Mouse (Mus musculus): ENCODE results near the gene Ccdc187.

Ccdc187 gene

GRCm38 (mm10) chr2:26214526-26214925 lies 79.8 kb downstream of the Ccdc187 start:
- DNase-seq (ENCODE audit: low read depth, low spot score): no peak

- no peak for DNase-seq (ENCODE audit: low read depth, low spot score)
These were observed 84.8 kb downstream of the Ccdc187 start for GRCm38 (mm10) chr2:26209566-26209965.

DNA sequence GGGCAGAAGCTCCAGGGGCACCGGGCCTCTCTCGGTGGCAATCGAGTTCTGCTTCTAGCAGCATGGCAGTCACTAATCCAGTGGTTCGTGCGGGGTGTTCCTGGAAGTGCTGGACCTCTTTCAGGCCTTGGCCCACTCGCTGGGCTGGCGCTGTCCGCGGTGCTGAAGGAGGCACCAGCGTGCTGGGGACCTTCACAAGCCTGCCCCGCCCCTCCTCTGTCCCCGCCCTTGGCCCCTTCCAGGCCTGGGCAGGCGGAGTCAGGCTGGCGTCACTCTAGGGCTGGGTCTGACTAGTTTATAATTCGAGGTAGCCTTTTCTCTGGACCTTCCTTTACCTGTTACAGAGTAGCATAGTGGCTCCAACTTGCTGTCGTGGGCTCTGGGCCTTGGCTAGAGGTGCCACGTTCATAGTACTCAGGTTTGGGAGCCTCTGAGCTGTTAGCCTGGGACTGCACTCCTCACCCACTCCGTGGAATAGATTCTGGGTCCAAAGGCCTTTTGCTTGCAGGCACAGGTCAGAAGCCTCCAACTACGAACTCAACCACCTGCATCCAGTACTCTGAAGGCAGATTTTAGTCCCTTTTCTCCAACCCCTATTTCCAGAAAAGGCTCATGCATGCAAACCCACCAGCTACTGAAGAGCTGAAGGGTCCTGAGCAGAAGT lies 86.1 kb downstream of the Ccdc187 start, which contains the start of gene Lhx3:
Gene Lhx3, minus strand, starts transcription at position 164 of the 664 bp plus-strand sequence.
- no peak for DNase-seq (ENCODE audit: low read depth, low spot score)

DNA sequence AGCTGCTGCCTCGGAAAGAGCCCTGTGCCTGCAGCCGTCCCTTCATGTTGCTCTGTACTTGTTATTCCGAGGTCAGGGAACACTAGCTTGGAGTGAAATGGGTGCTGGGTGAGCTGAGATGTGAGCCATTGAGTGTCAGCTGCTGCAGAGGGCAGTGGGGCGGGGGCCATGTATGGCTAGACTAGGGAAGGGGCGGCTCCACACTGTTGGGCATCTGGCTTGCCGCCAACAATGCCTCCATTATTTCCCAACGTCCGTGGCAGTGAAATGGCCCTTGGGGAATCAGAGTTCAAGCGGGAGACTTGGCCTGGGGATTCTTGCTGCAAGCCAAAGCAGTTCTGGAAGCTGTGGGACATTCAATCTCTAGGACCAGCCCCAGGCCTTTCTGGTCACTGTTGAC lies 86.8 kb downstream of the Ccdc187 start:
- DNase-seq (ENCODE audit: low read depth, low spot score): no peak

GRCm38 (mm10) chr2:26205761-26206160 lies 88.6 kb downstream of the Ccdc187 start:
- no peak for DNase-seq (ENCODE audit: low read depth, low spot score)

DNA sequence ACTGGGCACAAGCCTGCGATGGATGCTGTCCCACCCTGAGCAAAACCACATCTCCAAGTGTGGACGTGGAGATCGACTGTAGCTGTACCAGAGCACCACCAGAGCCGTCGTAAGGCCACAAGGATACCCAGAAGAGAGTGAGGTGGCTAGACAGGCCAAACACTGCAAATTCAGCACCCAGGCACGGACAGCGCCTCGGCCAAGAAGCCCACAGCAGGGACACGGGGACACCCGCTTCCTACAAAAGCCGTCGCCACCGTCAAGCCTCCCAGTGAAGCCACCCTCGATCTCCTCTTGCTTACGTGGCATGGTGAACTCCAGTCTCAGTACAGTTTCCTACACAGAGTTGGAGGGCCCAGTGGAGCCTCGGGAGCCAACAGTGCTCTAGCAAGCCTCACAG lies 89.2 kb downstream of the Ccdc187 start:
- no peak for DNase-seq (ENCODE audit: low read depth, low spot score)

GRCm38 (mm10) chr2:26202849-26203475 lies 91.4 kb downstream of the Ccdc187 start:
- no peak for DNase-seq (ENCODE audit: low read depth, low spot score)

DNA sequence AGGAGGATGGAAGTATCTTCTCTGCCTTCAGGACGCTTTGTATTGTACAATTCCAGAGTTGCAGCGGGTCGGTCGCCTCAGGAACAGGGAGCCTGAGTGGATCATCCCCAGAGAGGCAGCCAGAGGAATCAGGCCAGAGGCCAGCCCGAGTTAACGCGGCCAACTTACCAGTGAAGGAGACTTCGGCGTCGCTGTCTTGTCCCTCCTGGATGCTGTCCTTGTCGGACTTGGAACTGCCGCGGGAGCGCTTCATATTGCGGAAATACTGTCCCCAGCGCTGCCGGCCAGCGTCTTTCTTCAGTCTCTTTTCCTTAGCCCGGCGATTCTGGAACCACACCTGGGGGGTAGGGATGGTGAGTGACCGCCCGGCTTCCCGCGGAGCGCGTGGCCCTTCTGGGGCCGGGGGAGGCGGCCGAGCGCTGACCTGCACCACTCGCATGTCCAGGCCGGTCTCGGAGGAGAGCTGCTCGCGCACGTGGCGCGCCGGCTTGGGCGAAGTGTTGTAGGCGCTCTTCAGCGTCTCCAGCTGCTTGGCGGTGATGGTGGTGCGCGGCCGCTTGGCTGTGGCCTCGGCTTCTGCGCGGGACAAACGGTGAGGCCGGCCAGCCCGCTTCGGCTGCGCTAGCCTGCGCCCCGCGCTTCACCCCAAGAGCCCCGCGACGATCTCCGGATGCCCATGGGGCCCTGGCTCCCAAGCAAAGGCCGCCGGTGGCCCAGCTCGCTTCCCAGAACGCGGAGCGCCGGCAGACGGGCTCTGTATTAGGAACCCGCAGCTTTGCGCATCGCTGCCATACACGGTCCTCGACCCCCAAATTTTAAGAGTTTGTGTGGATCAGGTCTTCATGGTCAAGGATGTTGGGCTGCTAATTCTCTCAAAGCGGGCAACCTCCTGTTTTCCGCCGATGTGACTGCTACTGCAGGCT lies 92.2 kb downstream of the Ccdc187 start:
- DNase-seq (ENCODE audit: low read depth, low spot score): no peak

DNA sequence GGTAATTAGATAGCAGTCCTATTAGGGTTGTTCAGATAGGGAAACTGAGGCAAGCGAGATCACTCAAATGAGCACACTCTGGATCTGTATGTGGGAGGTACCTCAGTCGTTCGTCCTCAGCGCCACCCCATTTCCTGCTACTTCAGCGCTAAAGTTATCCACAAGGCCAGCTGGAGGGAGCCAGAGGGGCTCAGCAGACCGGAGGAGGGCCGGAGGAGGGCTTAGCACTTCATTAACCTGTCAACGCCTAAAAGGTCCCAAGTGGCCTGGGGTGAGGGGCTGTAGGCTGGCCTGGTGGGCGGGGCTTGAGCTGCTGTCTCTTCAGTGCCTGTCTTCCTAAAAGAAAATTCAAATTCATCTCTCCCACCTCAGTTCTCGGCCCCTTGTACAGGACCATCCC lies 95.9 kb downstream of the Ccdc187 start:
- DNase-seq (ENCODE audit: low read depth, low spot score): no peak

GRCm38 (mm10) chr2:26194552-26195339 lies 99.6 kb downstream of the Ccdc187 start:
- DNase-seq (ENCODE audit: low read depth, low spot score): no peak

All from telencephalon, adult 2 months (tissue).